Mouse (Mus musculus): ENCODE measurements around the gene Snta1.
"Not testable (repeated sequence)": the region's sequence is repeated elsewhere in the genome, so short reads cannot be mapped to it uniquely, and the experiment has no call there.

Gene Snta1

GRCm38 (mm10) chr2:154372151-154372829, 35.6 kb downstream of the Snta1 start:
- peak; percentile 81 for DNase-seq

GRCm38 (mm10) chr2:154367510-154367909, 40.4 kb downstream of the Snta1 start:
- no peak for DNase-seq

- DNase-seq = not testable (repeated sequence)
Measured at GRCm38 (mm10) chr2:154354000-154354425, 53.9 kb downstream of the Snta1 start.

GRCm38 (mm10) chr2:154348152-154348551, 59.7 kb downstream of the Snta1 start:
- no peak for DNase-seq

- no peak for DNase-seq
Measured at GRCm38 (mm10) chr2:154339356-154339755, 68.5 kb downstream of the Snta1 start.

- DNase-seq = no peak
Measured at GRCm38 (mm10) chr2:154338161-154338560, 69.7 kb downstream of the Snta1 start.

- DNase-seq = no peak
Measured at GRCm38 (mm10) chr2:154335572-154335971, 72.3 kb downstream of the Snta1 start.

GRCm38 (mm10) chr2:154326852-154327251, 81.0 kb downstream of the Snta1 start:
- no peak for DNase-seq

Measured in cerebellum, adult 11-12 months (tissue).